Mouse (Mus musculus) heart, adult 18-20 months (tissue): Measurements from ENCODE around the gene 4930452B06Rik. TPM values are rescaled to one million over a fixed set of nuclear protein-coding genes. Genes with fewer than 3 reads are reported as not detected.
A peak's percentile ranks its signal among the peaks of the same experiment; 100 is the strongest.
"Not testable (repeated sequence)": the region's sequence is repeated elsewhere in the genome, so short reads cannot be mapped to it uniquely, and the experiment has no call there.

Source experiments
- DNase-seq, 2 experiments: peaks; one replicate each; pipeline ENCODE4 v3.0.0; 2021 to 2022; ENCODE audit warnings: mixed read lengths in 1 of 2
- long read RNA-seq, 2 experiments: library from polyadenylated mRNA; stranded (forward); transcript quantifications; one replicate each; pipeline ENCODE4 v2.0.0; 2021
- total RNA-seq, 2 experiments: library from RNA; stranded (reverse); gene quantifications; 2 replicates each; pipeline ENCODE4 v1.2.3; 2021

Gene 4930452B06Rik
- total RNA-seq = 1 to 10 TPM; 2.5 to 3.1 TPM
- long read RNA-seq, experiment 1, partial matches to known transcripts = 0 of 2 reads
- long read RNA-seq, experiment 1, other reads (novel, unspliced or antisense) = 0 of 2 reads
- long read RNA-seq, experiment 2, partial matches to known transcripts = 0 of 1 reads
- long read RNA-seq, experiment 2, other reads (novel, unspliced or antisense) = 1 of 1 reads

DNA sequence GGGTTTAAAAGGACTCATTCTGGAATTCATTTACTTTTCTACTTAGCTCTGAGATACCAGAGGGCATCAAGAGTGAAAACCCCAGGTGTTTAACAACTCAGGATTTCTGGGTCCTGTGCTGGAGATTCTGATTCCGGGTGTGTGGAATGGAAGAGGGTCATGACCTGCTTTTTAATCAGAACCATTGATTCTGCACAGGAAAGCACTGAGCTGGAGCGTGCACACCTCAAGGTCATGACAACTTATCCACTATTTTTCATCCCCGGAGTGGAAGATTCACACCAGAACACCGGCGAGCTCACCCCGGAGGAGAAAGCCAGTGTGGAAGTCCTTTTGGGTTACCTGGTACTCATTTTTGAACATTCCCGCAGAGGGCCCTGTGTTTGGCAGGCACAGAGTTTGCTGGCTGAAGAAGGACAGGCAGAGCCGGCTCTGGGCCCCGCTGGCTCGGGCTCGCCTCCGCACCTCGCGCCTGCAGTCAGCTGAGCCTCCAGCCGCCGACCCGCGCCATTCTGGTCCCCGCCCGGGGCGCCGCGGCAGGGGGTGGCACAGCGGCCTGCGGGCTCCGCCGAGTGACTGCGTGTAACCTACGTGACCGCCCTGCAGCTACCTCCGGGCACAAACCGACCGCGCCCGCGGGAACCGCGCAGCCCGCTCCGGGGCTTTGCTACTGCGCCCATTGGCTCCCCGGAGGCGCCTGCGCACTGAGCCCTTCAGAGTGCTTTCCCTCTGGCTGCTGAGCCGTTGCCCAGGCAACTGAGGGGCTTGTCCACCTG is at the start of gene 4930452B06Rik:
4930452B06Rik (minus strand) TSS at position 605 of the 776 bp plus-strand sequence.
- peak; percentile 57 to 59 for DNase-seq

DNA sequence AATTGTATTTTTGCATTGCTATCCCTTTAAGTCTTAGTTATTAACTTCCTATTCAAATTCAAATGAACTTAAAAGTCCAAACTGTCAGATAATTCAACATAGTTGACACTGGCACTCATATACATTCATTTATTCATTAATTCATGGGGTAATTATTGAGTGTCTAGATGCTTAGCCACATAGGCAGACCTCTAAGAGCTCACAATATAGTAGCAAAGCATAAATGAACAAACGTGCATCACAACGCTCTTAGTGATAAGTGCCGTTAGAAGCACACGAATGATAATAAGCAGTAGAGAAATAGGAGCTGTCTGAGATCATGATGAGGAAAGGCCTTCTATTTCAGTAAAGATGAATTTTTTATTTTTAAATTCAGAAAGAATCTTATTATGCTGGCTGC is 46.6 kb upstream of the 4930452B06Rik start:
- no peak for DNase-seq

DNA sequence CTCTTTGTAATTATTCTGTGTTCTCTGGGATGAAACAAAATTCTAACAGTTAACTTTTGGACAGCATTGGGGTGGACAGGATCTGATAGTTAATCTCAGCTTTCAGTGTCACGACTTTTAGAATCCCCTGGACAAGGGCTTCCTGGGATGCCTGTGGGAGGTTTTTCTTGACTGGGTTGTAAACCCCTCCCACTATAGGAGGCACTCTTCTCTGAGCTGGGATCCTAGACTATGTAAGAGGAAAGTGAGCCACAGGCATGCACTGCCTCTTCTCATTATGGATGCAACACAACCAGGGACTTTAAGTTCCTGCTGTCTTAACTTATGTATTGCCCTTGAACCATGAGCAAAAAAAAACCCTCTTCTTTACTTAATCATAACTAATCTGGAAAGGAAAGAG is 23.4 kb upstream of the 4930452B06Rik start:
- no peak for DNase-seq

DNA sequence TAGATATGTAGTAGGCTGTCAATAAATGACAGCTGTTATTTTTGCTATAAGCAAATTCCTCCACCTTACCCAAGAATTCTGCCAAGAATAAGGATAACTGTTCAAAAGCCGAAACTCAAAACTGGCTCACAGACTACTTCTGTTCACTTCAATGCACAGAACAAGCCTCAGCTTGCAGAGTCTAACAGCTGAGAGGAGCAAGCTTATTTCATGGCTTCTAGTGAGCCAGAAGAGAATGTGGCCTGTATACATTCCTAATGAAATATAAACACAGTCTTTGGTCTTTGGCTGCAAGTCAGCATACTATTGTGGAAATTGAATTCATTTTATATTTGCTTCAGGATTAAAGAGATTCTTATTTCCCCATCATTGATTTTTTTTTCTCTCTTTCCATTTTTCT is 22.4 kb upstream of the 4930452B06Rik start:
- no peak for DNase-seq

DNA sequence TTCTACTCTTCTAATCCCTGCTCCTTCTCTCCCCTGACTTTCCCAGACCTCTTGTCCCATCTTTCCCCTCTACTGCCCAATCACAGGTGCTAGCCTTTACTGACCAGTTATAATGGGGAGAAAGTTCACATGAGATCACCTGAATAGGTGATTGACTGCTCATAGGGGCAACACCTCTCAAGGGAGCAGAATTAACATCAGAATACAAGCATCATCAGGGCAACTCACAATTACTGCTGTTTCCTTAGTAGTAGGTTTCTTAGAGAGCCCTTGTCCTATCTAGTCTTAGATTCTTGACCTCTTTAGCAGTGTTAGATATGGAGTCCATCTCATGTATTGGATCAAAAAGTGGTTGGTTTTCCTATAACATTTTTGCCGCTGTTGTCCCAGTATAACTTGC is 20.1 kb upstream of the 4930452B06Rik start:
- DNase-seq = no peak

DNA sequence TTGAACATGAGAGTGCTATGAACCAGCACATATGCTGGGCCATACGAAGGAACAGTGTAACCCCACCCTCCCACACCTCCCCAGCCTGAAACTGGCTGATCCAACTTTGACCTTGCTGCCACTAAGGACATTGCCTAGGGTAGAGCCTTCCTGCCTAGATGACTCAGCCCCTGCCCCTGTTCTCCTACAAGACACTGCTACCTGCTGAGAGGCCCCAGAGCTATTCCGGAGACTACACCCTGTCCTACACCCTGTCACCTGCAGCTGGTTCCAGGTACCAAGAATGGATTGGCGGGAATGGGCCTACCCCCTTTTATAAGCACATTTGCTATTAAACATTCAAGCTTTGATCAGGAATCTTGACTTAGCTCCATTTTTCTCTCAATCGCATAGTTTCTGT is 13.9 kb upstream of the 4930452B06Rik start:
- DNase-seq = no peak

DNA sequence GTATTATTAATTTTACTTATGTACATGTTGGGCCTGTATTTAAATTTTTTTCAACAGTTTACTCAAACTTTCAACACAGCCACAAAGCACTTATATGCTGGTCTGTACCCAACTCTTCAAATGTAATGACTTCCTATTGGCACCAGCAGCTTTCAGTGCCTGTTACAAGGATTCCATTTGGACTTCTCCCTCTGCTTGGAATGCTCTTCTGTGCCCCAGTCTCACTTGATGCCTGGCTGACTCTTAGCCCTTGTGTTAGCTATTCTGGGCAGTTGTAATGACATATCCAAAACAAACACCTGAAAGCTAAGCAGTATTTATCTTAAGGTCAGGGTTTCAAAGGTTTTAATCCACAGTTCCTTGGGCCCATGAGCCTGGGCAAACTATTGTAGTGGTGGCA is 5.7 kb downstream of the 4930452B06Rik start:
- no peak for DNase-seq

DNA sequence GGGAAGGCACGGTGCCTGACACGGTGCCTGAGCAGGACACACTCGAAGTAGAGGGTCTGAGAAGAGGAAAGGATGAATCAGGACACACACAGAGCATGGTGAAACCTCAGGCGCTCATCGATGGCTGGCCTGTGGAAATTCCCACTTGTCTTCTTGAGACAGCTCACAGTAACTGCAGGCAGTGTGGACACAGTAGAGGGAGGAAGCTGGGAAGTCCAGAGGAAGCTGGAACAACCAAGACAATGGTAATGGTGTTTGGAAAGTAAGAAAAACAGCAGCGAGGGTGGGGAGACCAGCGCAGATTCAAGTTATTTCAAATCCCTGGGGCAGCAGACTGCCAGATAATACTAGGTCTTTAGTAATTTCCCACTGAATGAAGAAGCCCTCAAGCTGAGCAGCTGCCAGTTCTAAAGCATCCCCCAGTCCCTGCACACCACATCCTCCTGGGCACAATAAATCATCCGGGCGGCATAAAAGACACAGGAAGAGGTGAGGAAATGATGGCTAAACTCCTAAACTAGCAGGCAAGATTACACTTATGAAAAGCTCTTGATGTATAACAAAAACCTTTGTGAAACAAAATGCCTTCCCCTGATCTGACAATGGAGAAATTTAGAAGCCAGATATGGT is 24.3 kb downstream of the 4930452B06Rik start:
- DNase-seq = no peak

DNA sequence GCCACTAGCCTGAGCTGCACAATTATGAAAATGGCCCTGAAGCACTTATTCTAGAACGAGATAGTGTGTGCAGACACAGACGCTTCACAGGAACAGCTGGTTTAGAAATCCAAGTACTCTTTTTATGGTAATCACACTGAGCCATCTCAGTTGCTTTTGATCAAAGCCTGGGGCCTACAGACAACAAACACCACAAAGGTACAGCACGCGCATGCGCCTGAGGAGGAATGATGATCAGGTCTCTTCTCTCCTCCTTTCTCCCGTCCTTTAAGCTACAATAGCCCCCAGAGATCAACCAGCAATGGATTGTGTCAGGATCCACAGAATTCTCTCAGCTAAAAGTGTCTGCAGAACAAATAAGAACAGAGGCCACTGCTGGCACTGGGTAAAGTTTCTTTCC is 33.8 kb downstream of the 4930452B06Rik start:
- DNase-seq = no peak

DNA sequence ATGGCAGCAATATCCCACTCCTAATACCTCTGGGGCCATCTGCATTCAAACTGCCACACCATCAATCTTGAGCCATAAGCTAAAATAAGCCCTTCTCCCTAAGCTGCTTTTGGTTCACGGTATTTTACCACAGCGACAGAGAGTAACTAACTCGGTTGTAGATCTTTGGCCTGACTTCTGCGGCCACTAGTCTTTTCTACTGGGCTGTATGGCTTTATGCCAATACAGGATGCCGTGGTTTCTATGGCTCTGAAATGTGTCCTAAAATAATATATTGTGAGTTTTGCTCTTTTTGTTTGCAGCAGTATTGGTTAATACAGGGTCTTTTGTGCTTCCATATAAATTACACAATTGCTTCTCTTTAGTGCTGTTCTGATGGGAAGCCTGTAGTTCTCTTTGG is 37.6 kb downstream of the 4930452B06Rik start:
- no peak for DNase-seq

DNA sequence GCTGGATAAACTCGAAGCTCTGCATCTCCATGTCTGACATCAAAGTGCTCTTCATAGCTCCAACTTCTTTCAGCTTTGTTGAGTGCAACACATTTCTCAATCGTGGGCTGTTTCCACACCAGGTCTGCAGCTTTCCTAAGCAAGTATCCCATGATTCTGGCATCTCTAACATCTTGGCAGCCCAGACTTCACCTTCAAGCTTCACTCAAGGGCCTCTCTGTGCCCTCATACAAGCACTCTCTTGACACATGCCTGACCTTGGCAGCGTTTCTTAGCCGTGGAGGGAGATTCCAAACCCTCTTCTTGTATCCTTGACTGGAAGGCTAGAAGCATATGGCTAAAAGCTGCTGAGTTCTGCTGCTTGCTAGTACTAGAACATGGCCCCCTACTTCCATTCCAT is 38.6 kb downstream of the 4930452B06Rik start:
- no peak for DNase-seq

DNA sequence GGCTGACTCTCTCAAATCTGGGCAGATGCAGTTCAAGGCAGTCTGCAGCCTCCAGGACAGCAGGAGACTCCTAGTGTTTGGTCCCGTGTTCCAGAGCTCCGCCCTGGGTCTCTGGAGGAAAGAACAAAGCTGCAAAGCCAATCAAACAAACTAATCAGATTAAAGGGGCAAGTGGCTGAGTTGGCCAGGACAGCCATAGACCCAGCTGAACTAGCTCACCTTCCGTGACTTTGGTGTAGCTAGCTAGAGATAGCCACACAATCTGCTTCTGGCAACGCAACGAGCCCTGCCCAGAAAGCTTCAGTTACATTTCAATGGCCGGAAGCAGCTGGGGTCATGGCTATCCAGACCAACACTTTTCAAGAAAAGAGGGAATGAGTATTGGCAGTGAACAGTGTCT is 44.9 kb downstream of the 4930452B06Rik start:
- DNase-seq = peak in 1 of 2 experiments; percentile 10

DNA sequence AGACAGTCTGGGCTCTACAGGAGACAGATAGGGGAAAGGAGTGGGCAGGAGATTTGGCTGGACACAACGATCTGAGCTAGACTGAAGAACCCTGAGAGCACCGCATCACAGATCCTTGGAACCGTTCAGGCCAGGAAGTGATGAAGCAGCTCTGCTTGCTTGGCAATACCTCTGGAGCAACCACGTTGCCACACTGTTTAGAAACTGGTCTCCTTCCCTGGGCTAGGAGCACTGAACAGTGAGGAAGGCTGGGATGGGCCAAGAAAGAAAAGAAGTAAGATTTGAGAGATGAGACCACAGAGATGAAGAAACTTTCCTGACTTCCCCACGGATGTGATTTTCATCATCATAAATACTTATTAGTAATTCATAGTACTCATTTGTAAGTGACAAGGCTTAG is 45.5 kb downstream of the 4930452B06Rik start:
- no peak for DNase-seq

DNA sequence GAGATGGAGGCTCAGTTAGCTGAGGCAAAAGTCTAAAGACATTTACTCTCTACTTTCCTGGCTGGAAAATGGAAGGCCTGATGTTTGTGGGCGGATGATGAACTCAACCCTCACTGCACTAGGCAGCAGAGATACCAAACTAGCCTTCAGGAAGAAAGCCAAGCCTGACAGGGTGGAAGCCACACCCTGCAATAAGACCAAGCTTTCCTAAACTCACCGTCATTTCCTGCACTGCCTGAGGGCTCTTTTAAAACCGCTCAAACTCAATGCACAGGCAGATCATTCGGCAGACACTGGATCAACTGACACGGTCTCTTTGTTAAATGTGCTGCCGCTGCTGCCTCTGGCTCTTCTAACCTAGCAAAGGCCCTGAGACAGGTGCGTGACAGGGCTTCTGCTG is 50.4 kb downstream of the 4930452B06Rik start:
- DNase-seq = peak; percentile 8 to 12

DNA sequence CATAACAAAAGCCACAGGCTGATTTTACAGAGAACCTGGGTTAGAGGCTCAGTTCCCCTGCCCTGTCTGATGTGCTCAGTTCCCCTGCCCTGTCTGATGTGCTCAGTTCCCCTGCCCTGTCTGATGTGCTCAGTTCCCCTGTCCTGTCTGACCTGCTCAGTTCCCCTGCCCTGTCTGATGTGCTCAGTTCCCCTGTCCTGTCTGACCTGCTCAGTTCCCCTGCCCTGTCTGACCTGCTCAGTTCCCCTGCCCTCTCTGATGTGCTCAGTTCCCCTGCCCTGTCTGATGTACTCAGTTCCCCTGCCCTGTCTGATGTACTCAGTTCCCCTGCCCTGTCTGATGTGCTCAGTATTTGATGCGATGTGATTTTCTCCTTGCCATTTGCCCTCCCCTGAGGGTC is 51.6 kb downstream of the 4930452B06Rik start:
- not testable (repeated sequence) for DNase-seq

DNA sequence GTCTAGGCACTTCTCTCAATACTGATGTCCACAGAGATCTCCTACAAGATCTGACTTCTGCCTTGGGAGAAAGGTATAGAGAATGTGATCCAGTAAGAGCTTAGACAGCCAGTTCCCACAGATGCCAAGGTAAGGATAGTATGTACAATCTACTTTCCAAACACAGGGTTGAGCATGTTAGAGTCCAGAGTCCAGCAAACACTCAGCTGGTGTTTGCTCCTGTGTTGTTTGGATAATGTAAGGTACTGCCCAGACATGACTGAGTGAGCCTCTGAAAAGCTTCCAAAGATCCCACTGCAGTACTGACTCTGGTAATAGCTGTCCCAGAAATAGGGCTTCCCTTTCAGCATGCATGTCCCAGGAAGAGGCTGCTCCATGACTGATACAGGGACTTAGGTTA is 54.0 kb downstream of the 4930452B06Rik start:
- DNase-seq = no peak

DNA sequence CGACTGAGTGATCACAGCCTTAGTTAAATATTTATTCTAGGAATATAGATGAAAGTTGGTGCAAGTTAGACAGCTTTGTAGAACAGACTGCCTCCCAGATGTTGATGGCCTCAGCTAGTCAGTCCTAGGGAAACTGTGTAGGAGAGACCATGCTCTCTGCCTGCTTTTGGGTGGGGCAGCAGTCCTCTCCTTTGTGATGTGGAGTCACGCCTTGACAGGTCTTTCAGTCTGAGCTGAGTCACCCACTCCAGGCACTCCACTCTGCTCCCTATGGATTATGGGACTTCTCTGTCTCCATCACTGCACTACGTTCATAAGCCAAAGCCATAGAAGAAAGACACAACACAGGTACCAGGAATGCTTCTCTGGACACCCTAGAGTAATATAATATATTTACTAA is 55.9 kb downstream of the 4930452B06Rik start:
- DNase-seq = no peak

DNA sequence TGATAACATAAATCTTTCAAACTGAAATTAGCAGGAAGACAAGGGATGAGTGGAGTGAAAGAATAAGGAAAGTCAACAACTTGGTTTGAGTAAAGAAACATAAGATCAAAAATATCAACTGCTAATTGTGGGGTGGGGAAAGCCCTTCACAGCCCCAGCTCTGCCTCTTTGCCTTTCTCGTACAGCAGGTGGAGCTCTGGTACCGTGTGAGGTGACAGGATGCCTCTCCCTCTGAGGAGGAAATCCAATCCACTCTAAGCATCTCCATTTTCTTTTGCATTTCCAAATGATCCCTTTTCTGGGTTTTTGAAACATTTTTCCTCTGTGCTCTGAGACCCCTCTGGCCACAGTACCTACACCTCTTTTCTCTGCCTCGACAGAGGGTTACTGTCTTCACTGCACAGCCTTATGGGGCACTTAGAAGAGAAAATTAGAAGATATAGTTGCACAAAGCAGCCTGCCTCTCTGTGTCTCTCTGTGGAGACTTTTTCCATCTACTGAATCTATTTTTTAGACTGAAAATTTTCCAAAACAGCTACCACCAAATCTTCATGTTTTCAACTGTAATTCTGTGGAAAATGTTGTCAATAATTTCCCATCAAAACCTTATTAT is 57.4 kb downstream of the 4930452B06Rik start:
- peak; percentile 11 to 64 for DNase-seq

DNA sequence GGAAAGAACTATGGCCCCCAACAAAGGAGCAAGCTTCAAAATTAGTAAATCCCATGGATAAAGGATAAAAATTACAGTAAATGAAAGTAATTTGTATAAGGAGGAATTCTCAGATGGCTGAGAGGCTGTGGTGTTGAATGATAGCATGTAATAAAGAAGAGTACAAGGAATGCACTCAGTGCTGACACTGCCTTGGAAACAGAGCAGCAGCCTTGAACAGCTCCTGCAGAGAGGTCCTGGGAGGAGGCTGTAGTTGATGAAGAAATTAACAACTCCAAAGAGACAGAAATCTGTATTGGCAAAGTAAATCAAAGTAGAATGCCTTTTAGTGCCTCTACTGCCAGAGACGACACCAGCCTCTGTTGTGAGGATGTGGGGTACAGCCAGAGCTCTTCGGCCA is 61.1 kb downstream of the 4930452B06Rik start:
- DNase-seq = no peak

DNA sequence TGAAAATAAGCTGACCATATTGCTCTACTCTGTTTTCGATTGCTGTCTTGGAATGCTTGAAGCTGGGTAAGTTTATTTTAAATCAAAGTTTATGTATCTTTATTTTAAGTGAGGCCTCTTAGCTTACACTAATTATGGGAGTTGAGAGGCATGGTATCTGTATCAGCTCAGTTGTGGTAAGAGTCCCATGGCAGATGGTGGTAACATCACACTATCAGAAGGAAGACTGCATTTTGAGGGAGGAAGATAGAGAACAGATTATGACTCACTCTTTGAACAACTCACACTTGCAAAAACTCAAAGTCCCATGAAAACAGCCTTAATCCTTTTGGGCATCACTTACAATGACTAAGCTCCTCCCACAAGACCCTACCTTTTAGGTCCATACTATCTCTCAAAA is 81.0 kb downstream of the 4930452B06Rik start:
- no peak for DNase-seq

DNA sequence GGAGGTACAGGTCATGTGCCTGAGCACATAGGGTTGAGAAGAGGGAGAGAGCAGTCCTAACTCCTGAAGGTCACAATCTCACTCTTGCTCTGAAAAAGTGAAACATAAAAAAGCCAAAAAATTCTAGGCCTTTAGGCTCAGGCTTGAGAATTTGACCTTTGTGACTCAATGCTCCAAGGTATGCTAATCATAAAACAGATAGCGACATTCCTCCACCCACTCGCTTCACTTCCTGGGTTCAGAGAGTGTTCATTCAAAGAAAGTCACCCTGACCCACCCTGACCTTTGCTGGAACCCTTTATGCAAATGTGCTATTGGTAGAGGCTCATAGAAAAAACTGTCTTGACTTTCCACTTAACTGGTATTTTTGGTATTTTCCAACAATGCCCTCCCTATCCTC is 115.0 kb downstream of the 4930452B06Rik start:
- not testable (repeated sequence) for DNase-seq

DNA sequence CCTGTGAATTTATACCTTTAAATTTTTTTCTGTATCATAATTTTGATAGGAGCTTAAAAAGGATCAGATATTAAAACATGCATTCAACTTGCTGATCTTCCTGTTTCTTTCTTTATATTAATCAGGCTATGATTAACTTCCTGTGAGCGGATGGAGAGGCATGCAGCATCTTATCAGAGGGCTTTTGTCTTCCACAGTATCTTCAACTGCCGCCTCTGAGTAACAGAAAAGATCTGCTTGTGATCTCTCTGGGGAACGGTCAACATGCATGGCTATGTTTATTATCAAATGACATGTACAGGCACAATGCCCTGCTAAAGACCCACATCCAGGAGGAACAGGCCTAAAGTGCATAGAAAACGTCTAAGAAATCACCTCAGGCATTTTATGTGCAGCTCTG is 116.9 kb downstream of the 4930452B06Rik start:
- DNase-seq = no peak

DNA sequence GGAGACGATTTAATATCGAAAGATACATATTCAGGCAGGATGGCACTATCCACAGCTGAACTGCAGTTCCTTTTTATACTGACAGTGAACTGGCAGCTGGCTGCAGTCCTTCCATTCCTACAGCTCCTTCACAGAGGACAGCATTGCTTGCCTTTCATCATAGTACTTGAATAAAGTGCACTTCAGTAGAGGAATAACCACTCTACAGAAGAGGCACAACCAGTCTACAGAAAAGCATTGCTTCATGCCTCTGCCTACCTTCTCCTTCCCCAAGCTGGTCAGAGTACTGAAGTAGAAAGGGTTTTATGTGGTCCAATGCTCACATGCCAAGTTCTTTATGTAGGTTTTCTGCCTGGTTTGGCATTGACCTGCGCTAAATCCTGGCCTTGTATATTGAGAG is 130.0 kb downstream of the 4930452B06Rik start:
- DNase-seq = no peak
